Mouse (Mus musculus): ENCODE data around the gene D3Ertd254e.

DNA sequence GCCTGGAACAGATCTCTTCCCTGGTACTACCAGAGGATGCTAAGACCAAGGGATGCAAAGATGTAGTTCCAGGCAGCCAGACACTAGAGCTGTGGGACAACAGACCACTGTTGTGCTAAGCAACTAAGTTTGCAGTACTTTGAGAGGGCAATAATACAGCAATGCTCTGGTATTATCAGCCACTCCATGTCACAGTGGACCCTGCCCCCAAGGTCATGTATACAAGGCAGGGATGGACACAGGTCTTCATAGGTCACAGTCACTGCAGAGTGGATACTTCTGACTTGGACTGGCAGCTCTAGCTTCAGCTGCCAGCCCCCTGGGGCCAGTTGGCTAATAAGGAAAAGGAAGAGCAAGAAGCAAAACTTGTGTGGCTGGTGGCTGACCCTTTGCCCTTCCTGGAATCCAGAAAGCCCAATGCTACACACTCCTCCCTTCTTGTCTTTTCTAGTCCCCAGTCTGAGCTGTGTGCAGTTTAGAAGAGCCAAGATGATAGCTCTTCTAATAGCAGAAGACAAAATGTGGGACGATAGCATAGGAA is 19.9 kb downstream of the D3Ertd254e start:
- TF ChIP-seq POLR2A (IDR thresholded peaks at IDR 0.05; ENCODE audit: low read depth, low read length) = no peak
- TF ChIP-seq CTCF (IDR thresholded peaks at IDR 0.05; ENCODE audit: extremely low read depth, insufficient read depth, insufficient read length, insufficient replicate concordance) = no peak
